Mouse (Mus musculus) midbrain, embryonic 12.5 days (tissue): ENCODE data around the gene Ropn1l. TPM values are rescaled to one million over a fixed set of nuclear protein-coding genes. Genes with fewer than 3 reads are reported as not detected.

Experiments
- ATAC-seq: fragments of 200-750 bp; cut with Nextera tagmentation; 2 replicates; pipeline ENCODE4 v1.8.0; 2017; ENCODE audit warnings: low read depth, moderate TSS enrichment, moderate library complexity; ENCODE audit not compliant: low FRiP score
- H3K27ac ChIP-seq: fragments of 300-500 bp; sonication (generic); replicated peaks from 2 replicates; pipeline ENCODE4 v1.5.1; 2016; ENCODE audit warnings: mild to moderate bottlenecking
- H3K27me3 ChIP-seq: fragments of 300-500 bp; sonication (generic); 2 replicates; pipeline ENCODE4 v1.6.1; 2016; ENCODE audit warnings: mild to moderate bottlenecking
- H3K36me3 ChIP-seq: fragments of 300-500 bp; sonication (generic); 2 replicates; pipeline ENCODE4 v1.6.1; 2016
- H3K4me1 ChIP-seq: fragments of 300-500 bp; sonication (generic); 2 replicates; pipeline ENCODE4 v1.6.1; 2016
- H3K4me2 ChIP-seq: fragments of 300-500 bp; sonication (generic); replicated peaks from 2 replicates; pipeline ENCODE4 v1.6.1; 2016; ENCODE audit warnings: mild to moderate bottlenecking, moderate library complexity
- H3K4me3 ChIP-seq: fragments of 300-500 bp; sonication (generic); 2 replicates; pipeline ENCODE4 v1.5.1; 2016; ENCODE audit warnings: mild to moderate bottlenecking
- H3K9ac ChIP-seq: fragments of 300-500 bp; sonication (generic); replicated peaks from 2 replicates; pipeline ENCODE4 v1.6.1; 2016; ENCODE audit warnings: mild to moderate bottlenecking, moderate library complexity
- H3K9me3 ChIP-seq: fragments of 300-500 bp; sonication (generic); 2 replicates; pipeline ENCODE4 v1.6.1; 2016; ENCODE audit warnings: mild to moderate bottlenecking
- WGBS: fragments of 180-500 bp; shearing (Covaris S2); methylation state at CpG from one replicate; pipeline ENCODE4 v1.1.7; 2016; 5-methylcytosine and 5-hydroxymethylcytosine counted together
- polyA plus RNA-seq: library from polyadenylated mRNA; unstranded; fragments of >200 nt; fragmentation: Nextera tagmentation; extraction: Ambion mirVana; gene quantifications from 2 replicates; pipeline ENCODE4 v1.2.1, GENCODE M21; 2016

The Ropn1l gene
- polyA plus RNA-seq = 1.9 and 2.0 TPM in 2 replicates

DNA sequence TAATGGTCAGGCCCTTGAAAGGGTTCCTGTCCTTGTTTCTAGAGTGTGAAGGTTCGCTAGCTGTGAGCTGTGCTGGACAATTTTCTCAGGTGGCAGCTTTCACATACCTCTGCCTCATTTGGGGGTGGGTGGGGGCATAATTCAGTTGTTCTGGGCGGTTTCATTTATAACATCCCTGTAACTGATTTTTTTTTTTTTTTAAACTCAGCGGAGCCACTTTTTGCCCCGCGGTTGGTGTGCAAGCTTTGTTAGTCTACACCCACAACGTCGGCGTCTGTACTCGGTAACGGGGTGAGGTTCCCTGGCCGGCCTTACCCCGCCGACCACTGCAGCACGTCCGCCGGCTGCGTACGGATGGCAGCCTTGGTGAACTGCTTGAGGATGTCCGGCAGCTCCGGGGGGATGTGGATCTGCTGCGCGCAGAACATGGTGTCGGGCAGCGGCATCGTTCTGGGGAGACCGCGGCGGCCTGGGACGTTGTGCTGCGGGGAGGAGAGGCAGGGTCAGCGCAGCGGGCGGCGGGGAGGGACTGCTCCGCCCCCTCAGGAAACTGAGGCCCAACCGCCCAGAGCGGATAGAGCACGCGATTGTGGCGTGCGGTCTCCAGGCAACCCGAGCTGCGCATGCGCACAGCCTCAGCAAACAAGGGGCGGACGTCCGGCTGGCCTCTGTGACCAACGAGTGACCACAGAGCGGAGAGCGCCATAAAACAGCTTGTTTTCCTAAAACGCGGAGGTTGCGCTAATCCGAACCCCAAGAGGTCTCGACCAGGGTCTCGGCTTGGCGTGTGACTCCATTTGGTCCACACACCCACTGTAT lies at the start of gene Ropn1l:
Gene Ropn1l (minus strand): TSS at position 640 of the 819 bp plus-strand sequence.
- Histone ChIP-seq H3K9me3 (no peaks in the 10 kb centered on the region), H3K27ac (peak within 1 kb of the TSS; percentile 74), H3K4me2 (peak within 1 kb of the TSS; percentile 69), H3K9ac (peak within 1 kb of the TSS; percentile 68), H3K36me3 (peaks cover 13% of the 10 kb centered on the region), H3K4me3 (peak within 1 kb of the TSS; percentile 62), H3K27me3 (peaks cover 12% of the 10 kb centered on the region; the same call in 1 of the 2 replicates), H3K4me1 (0 out of 2 replicates have a peak, but pooled peaks cover 2% of the 10 kb centered on the region)
- under 1% methylated on average over 57 of the region's 57 CpGs for WGBS
- peak; percentile 93 for ATAC-seq

DNA sequence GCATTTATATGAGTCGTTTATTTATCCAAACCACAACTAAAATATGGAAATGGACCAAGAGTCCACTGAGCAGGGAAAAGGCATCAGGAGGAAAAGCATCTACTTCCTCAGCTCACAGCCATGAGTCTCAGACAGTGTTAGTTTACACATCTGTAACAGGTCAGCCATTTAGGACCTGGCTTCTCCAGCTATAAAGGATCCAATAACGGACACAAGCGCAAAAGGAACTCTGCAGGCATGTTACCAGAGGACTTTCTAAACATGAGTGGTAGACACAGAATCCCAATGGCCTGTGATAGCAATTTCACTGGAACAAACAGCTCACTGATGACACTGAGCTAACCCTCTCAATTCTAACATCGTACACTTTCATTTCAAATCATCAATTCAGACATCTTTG lies 49.5 kb upstream of the Ropn1l start:
- H3K27ac ChIP-seq = no peak overlapping the region
- WGBS = 90% methylated on average over 4 of the region's 4 CpGs
- no peaks in the 10 kb centered on the region for H3K9me3 ChIP-seq
- H3K36me3 ChIP-seq = peaks cover 39% of the 10 kb centered on the region
- H3K27me3 ChIP-seq = no peaks in the 10 kb centered on the region
- no peak overlapping the region for H3K4me3 ChIP-seq
- no peak overlapping the region for H3K9ac ChIP-seq
- H3K4me2 ChIP-seq = no peak overlapping the region
- no peak for ATAC-seq
- no peaks in the 10 kb centered on the region for H3K4me1 ChIP-seq

GRCm38 (mm10) chr15:31502313-31502712 lies 48.8 kb upstream of the Ropn1l start:
- Histone ChIP-seq H3K9ac (no peak overlapping the region), H3K27me3 (no peaks in the 10 kb centered on the region), H3K27ac (no peak overlapping the region), H3K9me3 (no peaks in the 10 kb centered on the region), H3K4me1 (no peaks in the 10 kb centered on the region), H3K4me2 (no peak overlapping the region), H3K4me3 (no peak overlapping the region), H3K36me3 (peaks cover 44% of the 10 kb centered on the region)
- no peak for ATAC-seq
- 85% methylated on average over 1 of the region's 1 CpGs for WGBS

GRCm38 (mm10) chr15:31494803-31495202 lies 41.3 kb upstream of the Ropn1l start:
- Histone ChIP-seq H3K27ac (no peak overlapping the region), H3K4me1 (no peaks in the 10 kb centered on the region), H3K27me3 (no peaks in the 10 kb centered on the region), H3K4me2 (no peak overlapping the region), H3K9me3 (no peaks in the 10 kb centered on the region), H3K4me3 (no peak overlapping the region), H3K9ac (no peak overlapping the region), H3K36me3 (peaks cover 61% of the 10 kb centered on the region)
- ATAC-seq = no peak
- 90% methylated on average over 9 of the region's 9 CpGs for WGBS

- ATAC-seq = no peak
- no peaks in the 10 kb centered on the region for H3K4me1 ChIP-seq
- H3K27me3 ChIP-seq = no peaks in the 10 kb centered on the region
- peaks cover 57% of the 10 kb centered on the region for H3K36me3 ChIP-seq
- H3K9ac ChIP-seq = no peak overlapping the region
- H3K27ac ChIP-seq = no peak overlapping the region
- H3K9me3 ChIP-seq = no peaks in the 10 kb centered on the region
- no peak overlapping the region for H3K4me2 ChIP-seq
- no peak overlapping the region for H3K4me3 ChIP-seq
- WGBS = 80% methylated on average over 3 of the region's 3 CpGs
These were observed 40.8 kb upstream of the Ropn1l start for GRCm38 (mm10) chr15:31494310-31494709.

DNA sequence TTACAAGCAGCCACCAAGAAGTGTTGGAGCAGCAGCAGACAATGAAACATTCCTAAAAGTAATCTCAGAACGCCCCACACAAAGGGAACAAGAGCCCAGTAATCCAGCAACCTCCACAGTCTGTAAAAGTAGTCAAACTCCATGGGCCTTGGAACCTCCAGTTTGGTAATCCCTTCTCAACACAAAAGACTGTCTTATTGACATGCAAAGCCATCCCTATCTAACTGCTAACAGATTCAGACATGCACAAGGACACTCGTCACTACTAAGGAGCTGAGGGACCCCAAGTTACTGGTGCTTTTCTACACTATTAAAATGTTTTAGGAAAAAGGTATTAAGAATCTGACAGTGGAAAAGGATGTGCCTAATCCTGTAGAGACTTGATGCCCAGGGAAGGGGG lies 33.9 kb upstream of the Ropn1l start:
- no peaks in the 10 kb centered on the region for H3K27me3 ChIP-seq
- no peak overlapping the region for H3K9ac ChIP-seq
- peaks cover 32% of the 10 kb centered on the region; the same call in 1 of the 2 replicates for H3K36me3 ChIP-seq
- WGBS = 9% methylated on average over 2 of the region's 2 CpGs
- no peaks in the 10 kb centered on the region for H3K9me3 ChIP-seq
- H3K27ac ChIP-seq = peak overlapping the region; percentile 67
- peaks cover 9% of the 10 kb centered on the region; the same call in 1 of the 2 replicates for H3K4me1 ChIP-seq
- peak; percentile 91 for ATAC-seq
- H3K4me3 ChIP-seq = no peak overlapping the region
- H3K4me2 ChIP-seq = no peak overlapping the region

GRCm38 (mm10) chr15:31476678-31477077 lies 23.1 kb upstream of the Ropn1l start:
- no peak for ATAC-seq
- Histone ChIP-seq H3K9ac (no peak overlapping the region), H3K27me3 (no peaks in the 10 kb centered on the region), H3K36me3 (peaks cover 69% of the 10 kb centered on the region), H3K4me1 (no peaks in the 10 kb centered on the region), H3K4me2 (no peak overlapping the region), H3K27ac (no peak overlapping the region), H3K9me3 (no peaks in the 10 kb centered on the region), H3K4me3 (no peak overlapping the region)
- WGBS = 92% methylated on average over 1 of the region's 1 CpGs

DNA sequence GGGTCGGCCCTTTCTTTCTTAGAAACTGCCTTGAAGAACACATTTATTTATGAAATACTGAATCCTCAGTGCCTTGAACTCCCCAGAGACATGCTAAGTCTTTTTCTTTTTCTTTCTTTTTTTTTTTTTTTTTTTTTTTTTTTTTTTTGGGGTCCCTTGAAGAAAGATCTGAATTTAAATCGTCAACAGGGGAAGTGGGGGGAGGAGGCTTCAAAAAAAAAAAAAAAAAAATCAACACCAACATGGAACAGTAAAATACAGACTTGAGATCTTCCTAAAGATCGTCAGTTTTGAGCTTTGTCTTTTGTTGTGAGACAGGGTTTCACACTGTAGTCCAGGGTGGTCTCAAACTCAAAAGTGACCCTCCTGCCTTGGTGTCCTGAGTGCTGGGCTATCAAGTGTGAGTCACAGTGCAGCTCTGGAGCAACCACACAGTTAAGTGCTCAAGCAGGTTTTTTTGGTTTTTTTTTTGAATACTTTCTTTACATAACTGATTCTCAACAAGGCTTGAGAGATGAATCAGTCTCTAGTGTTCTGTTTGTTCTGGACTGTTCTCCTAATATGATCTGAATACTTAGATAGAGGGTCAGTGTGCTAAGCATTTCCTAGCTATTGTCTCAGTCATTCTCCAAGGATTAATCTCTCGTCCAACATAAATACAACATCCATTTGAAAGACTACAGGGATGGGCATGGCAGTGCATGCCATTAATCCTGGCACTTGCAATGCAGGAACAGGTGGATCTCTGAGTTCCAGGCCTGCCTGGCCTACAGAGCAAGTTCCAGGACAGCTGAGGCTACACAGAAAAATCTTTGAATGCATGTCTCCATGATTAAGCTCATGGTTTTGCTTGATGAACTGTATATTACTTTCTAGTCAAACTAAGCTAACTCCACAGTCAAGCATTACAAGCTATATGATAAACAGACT lies 19.4 kb upstream of the Ropn1l start:
- ATAC-seq = no peak
- peaks cover 57% of the 10 kb centered on the region for H3K36me3 ChIP-seq
- no peak overlapping the region for H3K4me3 ChIP-seq
- H3K4me2 ChIP-seq = no peak overlapping the region
- no peaks in the 10 kb centered on the region for H3K4me1 ChIP-seq
- H3K9me3 ChIP-seq = no peaks in the 10 kb centered on the region
- no peak overlapping the region for H3K9ac ChIP-seq
- WGBS = 71% methylated on average over 4 of the region's 4 CpGs
- H3K27me3 ChIP-seq = no peaks in the 10 kb centered on the region
- H3K27ac ChIP-seq = peak overlapping the region; percentile 20; the same call in 1 of the 2 replicates

DNA sequence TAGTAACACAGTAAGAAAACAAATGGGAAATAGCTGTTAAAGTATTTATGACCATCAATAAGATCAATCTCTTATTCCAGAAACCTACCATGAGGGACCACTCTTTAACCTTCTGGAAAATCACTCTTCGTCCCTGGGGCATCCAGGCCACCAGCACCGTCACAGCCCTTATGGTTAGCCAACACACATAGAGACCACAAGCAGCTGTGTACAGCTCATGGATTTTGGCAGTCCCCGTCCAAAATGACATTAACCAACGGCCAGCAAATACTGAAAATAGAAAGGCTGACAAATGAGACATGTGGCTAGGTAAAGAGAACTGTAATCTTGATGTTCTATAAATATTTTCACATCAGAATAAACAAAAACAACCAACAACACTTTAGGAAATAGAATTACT lies 18.0 kb upstream of the Ropn1l start:
- H3K36me3 ChIP-seq = peaks cover 58% of the 10 kb centered on the region
- H3K27me3 ChIP-seq = no peaks in the 10 kb centered on the region
- no peak for ATAC-seq
- no peaks in the 10 kb centered on the region for H3K9me3 ChIP-seq
- no peak overlapping the region for H3K27ac ChIP-seq
- WGBS = 94% methylated on average over 4 of the region's 4 CpGs
- no peak overlapping the region for H3K9ac ChIP-seq
- H3K4me2 ChIP-seq = no peak overlapping the region
- H3K4me1 ChIP-seq = no peaks in the 10 kb centered on the region
- no peak overlapping the region for H3K4me3 ChIP-seq

DNA sequence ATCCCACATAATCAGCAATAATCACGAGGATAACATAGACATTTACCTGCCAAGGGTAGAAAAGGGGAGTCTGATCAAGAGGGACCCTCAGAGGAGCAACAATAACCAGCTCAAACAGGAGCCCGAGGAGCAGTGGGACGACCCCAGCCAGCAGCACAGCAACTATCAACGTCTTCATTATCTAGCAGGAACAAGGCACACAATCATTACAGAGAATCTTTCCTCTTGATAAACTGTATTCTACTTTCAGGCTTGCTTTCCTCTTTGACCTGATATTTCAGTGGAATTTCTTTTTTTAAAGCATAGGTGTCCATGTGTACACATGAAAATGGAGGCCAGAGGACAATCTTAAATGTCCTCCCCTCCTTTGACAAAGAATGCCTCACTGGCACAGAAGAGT lies 16.0 kb upstream of the Ropn1l start:
- no peak for ATAC-seq
- H3K36me3 ChIP-seq = peaks cover 62% of the 10 kb centered on the region
- 84% methylated on average over 4 of the region's 4 CpGs for WGBS
- no peak overlapping the region for H3K27ac ChIP-seq
- no peak overlapping the region for H3K4me3 ChIP-seq
- H3K4me1 ChIP-seq = no peaks in the 10 kb centered on the region
- no peak overlapping the region for H3K9ac ChIP-seq
- H3K9me3 ChIP-seq = no peaks in the 10 kb centered on the region
- H3K27me3 ChIP-seq = no peaks in the 10 kb centered on the region
- H3K4me2 ChIP-seq = no peak overlapping the region

DNA sequence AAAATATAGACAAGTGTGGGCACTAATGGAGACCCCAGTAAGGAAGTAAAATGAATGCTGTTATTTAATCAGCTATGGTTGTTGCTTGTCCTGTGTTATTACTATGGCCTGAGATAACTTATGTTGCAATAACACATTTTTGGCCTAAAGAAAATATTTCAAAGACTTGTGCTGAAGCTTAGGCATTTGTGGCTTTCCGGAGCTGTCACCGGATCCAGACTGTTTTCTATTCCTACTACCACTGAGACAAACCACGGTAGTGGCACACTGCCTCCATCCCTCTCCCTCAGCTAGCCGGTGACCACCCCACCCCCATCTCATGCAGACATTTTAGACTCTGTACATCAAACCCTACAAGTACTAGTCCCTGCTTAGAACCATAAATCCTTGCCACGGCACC lies 15.3 kb upstream of the Ropn1l start:
- H3K27ac ChIP-seq = no peak overlapping the region
- no peaks in the 10 kb centered on the region for H3K27me3 ChIP-seq
- H3K9ac ChIP-seq = no peak overlapping the region
- ATAC-seq = no peak
- 97% methylated on average over 5 of the region's 5 CpGs for WGBS
- H3K4me1 ChIP-seq = no peaks in the 10 kb centered on the region
- H3K4me2 ChIP-seq = no peak overlapping the region
- no peak overlapping the region for H3K4me3 ChIP-seq
- H3K9me3 ChIP-seq = no peaks in the 10 kb centered on the region
- peaks cover 63% of the 10 kb centered on the region for H3K36me3 ChIP-seq

GRCm38 (mm10) chr15:31466749-31467148 lies 13.2 kb upstream of the Ropn1l start:
- Histone ChIP-seq H3K27me3 (no peaks in the 10 kb centered on the region), H3K4me3 (no peak overlapping the region), H3K4me1 (no peaks in the 10 kb centered on the region), H3K27ac (no peak overlapping the region), H3K36me3 (peaks cover 82% of the 10 kb centered on the region), H3K4me2 (no peak overlapping the region), H3K9me3 (no peaks in the 10 kb centered on the region), H3K9ac (no peak overlapping the region)
- WGBS = 100% methylated on average over 1 of the region's 1 CpGs
- no peak for ATAC-seq
